Mouse (Mus musculus) thymus, adult 2 months (tissue): Measurements from ENCODE around the gene Polr2h.

Experiments used
- CTCF ChIP-seq: fragments of 200-500 bp; IDR thresholded peaks from 2 replicates; pipeline ENCODE4 v1.5.1; 2012; ENCODE audit warnings: mild to moderate bottlenecking, control low read depth, low read length, moderate library complexity, borderline replicate concordance; ENCODE audit not compliant: control insufficient read depth, poor library complexity, insufficient read depth; ENCODE audit errors: extremely low read depth
- POLR2A ChIP-seq: fragments of 200-500 bp; IDR thresholded peaks from 2 replicates; pipeline ENCODE4 v1.6.1; 2012; ENCODE audit warnings: mild to moderate bottlenecking, low read length, control low read depth, moderate library complexity; ENCODE audit not compliant: control insufficient read depth, poor library complexity, insufficient read depth; ENCODE audit errors: extremely low read depth

DNA sequence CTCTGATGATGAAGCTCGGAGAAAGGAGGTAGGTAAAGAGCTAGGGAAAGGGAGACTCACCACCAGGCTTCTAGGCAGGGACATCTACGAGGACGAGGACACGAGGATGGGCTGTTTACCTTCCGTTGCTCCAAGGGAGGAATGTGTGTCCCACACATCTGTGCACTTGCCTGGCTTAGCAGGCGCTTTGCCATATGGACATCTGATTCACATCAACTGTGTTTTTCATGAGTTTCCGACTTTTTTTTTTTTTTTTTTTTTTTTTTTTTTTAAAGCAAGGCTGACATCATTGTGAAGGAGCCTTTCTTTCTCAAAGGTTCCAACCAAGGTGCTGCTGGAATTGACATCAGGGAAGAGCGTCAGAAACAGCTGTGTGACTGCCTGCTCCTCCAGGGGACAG, 33.1 kb downstream of the Polr2h start:
- no peak for TF ChIP-seq CTCF
- no peak for TF ChIP-seq POLR2A
